Mouse (Mus musculus) thymus, adult 2 months (tissue): Measurements from ENCODE around the gene Tram2. TPM values are rescaled to one million over a fixed set of nuclear protein-coding genes. Genes with fewer than 3 reads are reported as not detected.
A peak's percentile ranks its signal among the peaks of the same experiment; 100 is the strongest.

Source experiments
- DNase-seq: peaks from one replicate; pipeline ENCODE4 v3.0.0; 2021
- H3K27ac ChIP-seq: fragments of 200-500 bp; 2 replicates; pipeline ENCODE4 v1.5.1; 2012; ENCODE audit warnings: low read length, control low read depth; ENCODE audit not compliant: control insufficient read depth, insufficient read depth
- H3K27me3 ChIP-seq: fragments of 200-500 bp; 2 replicates; pipeline ENCODE4 v1.6.1; 2012; ENCODE audit warnings: mild to moderate bottlenecking, low read length, moderate library complexity, mixed read lengths; ENCODE audit not compliant: control insufficient read depth, insufficient read depth
- H3K36me3 ChIP-seq: fragments of 200-500 bp; 2 replicates; pipeline ENCODE4 v1.6.1; 2012; ENCODE audit warnings: mild to moderate bottlenecking, low read length, moderate library complexity; ENCODE audit not compliant: control insufficient read depth, insufficient read depth
- H3K4me1 ChIP-seq: fragments of 200-500 bp; replicated peaks from 2 replicates; pipeline ENCODE4 v1.6.1; 2012; ENCODE audit warnings: low read length; ENCODE audit not compliant: control insufficient read depth, insufficient read depth
- H3K4me3 ChIP-seq: fragments of 200-500 bp; 2 replicates; pipeline ENCODE4 v1.5.1; 2012; ENCODE audit warnings: mild to moderate bottlenecking, low read length, control low read depth, moderate library complexity; ENCODE audit not compliant: control insufficient read depth, insufficient read depth
- CTCF ChIP-seq: fragments of 200-500 bp; IDR thresholded peaks from 2 replicates; pipeline ENCODE4 v1.5.1; 2012; ENCODE audit warnings: mild to moderate bottlenecking, control low read depth, low read length, moderate library complexity, borderline replicate concordance; ENCODE audit not compliant: control insufficient read depth, poor library complexity, insufficient read depth; ENCODE audit errors: extremely low read depth
- POLR2A ChIP-seq: fragments of 200-500 bp; IDR thresholded peaks from 2 replicates; pipeline ENCODE4 v1.6.1; 2012; ENCODE audit warnings: mild to moderate bottlenecking, low read length, control low read depth, moderate library complexity; ENCODE audit not compliant: control insufficient read depth, poor library complexity, insufficient read depth; ENCODE audit errors: extremely low read depth
- WGBS: fragments of 180-500 bp; shearing (Covaris S2); methylation state at CpG from one replicate; pipeline ENCODE4 v1.1.7; 2018; 5-methylcytosine and 5-hydroxymethylcytosine counted together
- polyA plus RNA-seq: library from polyadenylated mRNA; depleted of rRNA; stranded (reverse); fragments of >200 nt; gene quantifications from 2 replicates; pipeline ENCODE4 v1.2.3, GENCODE M21; 2012; rRNA removed

Tram2 gene
- polyA plus RNA-seq: 9.2 and 10.2 TPM in 2 replicates

GRCm38 (mm10) chr1:21079217-21079773, at the start of gene Tram2:
Tram2 (minus strand) TSS chr1:21079229.
- 1% methylated on average over 50 of the region's 52 CpGs for WGBS
- Histone ChIP-seq H3K27me3 (no peaks in the 10 kb centered on the region), H3K4me3 (peak within 1 kb of the TSS; percentile 90), H3K4me1 (peaks cover 21% of the 10 kb centered on the region), H3K36me3 (no peaks in the 10 kb centered on the region), H3K27ac (peak within 1 kb of the TSS; percentile 5; the same call in 1 of the 2 replicates)
- DNase-seq: peak; percentile 97
- peak; percentile 67; the same call in 1 of the 2 replicates for TF ChIP-seq POLR2A
- TF ChIP-seq CTCF: peak; percentile 48; the same call in 1 of the 2 replicates

- H3K4me3 ChIP-seq: no peak overlapping the region
- H3K36me3 ChIP-seq: no peaks in the 10 kb centered on the region
- no peaks in the 10 kb centered on the region for H3K27me3 ChIP-seq
- DNase-seq: no peak
- H3K4me1 ChIP-seq: no peaks in the 10 kb centered on the region
- 69% methylated on average over 14 of the region's 14 CpGs for whole genome bisulfite sequencing
- H3K27ac ChIP-seq: no peak overlapping the region
- TF ChIP-seq POLR2A: no peak
- no peak for TF ChIP-seq CTCF
These were observed 45.8 kb upstream of the Tram2 start for GRCm38 (mm10) chr1:21124713-21125336.

DNA sequence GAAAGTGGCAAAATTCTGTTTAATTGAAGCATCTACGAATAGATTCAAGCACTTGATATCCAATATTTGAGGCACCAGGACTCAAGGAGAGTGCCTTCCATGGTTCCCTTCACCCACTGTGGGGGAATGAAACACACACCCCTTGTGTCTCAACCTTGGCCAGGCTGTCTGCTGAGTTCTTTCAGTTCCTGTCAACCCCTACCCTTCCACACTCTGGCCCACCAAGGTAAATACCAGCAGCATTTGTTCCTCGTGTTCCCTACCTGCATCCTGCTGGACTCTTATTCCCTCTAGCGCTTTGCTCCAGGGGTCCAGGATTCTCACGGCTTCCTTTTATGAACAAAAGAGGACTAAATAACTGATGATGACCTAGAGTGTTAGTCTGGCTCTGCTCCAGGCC, 24.8 kb upstream of the Tram2 start:
- Histone ChIP-seq H3K4me3 (no peak overlapping the region), H3K36me3 (no peaks in the 10 kb centered on the region), H3K27ac (no peak overlapping the region), H3K27me3 (no peaks in the 10 kb centered on the region), H3K4me1 (no peaks in the 10 kb centered on the region)
- no peak for TF ChIP-seq POLR2A
- TF ChIP-seq CTCF: no peak
- WGBS: 93% methylated on average over 4 of the region's 4 CpGs
- no peak for DNase-seq

GRCm38 (mm10) chr1:21101221-21102006, 22.4 kb upstream of the Tram2 start:
- Histone ChIP-seq H3K27ac (no peak overlapping the region), H3K4me1 (no peaks in the 10 kb centered on the region), H3K4me3 (no peak overlapping the region), H3K36me3 (no peaks in the 10 kb centered on the region), H3K27me3 (no peaks in the 10 kb centered on the region)
- TF ChIP-seq CTCF (peak; percentile 42; the same call in 1 of the 2 replicates), POLR2A (no peak)
- peak; percentile 62 for DNase-seq
- 49% methylated on average over 15 of the region's 15 CpGs for whole genome bisulfite sequencing

DNA sequence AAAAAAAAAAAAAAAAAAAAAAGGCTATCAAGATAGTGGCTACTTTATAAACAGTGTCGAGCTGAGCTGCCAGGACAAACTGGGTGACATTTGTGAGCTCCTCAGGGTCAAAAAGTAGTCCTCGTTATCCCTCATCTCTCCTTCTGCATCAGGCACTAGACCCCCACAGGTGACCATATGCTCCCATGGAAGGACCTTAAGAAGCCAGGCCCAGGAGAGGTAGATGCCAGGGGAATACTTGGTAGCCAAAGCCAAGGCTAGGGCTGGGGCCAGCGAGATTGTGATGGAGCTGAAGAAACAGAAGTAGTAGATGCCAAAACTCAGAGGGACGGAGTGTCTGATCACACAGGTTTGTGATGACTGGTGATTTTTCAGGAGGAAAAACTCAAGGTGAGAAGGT, 21.7 kb upstream of the Tram2 start:
- Histone ChIP-seq H3K36me3 (no peaks in the 10 kb centered on the region), H3K27me3 (no peaks in the 10 kb centered on the region), H3K4me3 (no peak overlapping the region), H3K4me1 (no peaks in the 10 kb centered on the region; the same call in 1 of the 2 replicates), H3K27ac (no peak overlapping the region)
- WGBS: 96% methylated on average over 4 of the region's 4 CpGs
- TF ChIP-seq POLR2A (no peak), CTCF (no peak)
- no peak for DNase-seq
